In genomic region chr14:105732221-105733012, GRCm38 (mm10) we compare ENCODE assay signal across 8 mouse cellular contexts.
DNase-seq lines count a peak whose midpoint lies in the region; ATAC-seq and TF ChIP-seq lines count a peak whose summit lies in the region.

No protein-coding gene starts in this region.

- no peak for TF ChIP-seq EP300 in MEL (IDR thresholded peaks at IDR 0.05; ENCODE audit: low read depth in 1 of 2, low read length in 2 of 2)

- peaks cover 0 to 6% of the 10 kb centered on the region in 2 experiments; a peak in 2 of 4 replicates for H3K4me1 ChIP-seq in MEL (ENCODE audit: control insufficient read depth in 1 of 2, insufficient read depth in 2 of 2, low read length in 2 of 2)
- peaks cover 29% of the 10 kb centered on the region for H3K4me1 ChIP-seq in forebrain, postnatal 0 days (ENCODE audit: insufficient read depth)
- peaks cover 13% of the 10 kb centered on the region for H3K4me1 ChIP-seq in lung, embryonic 14.5 days (ENCODE audit: insufficient read depth)
- peaks cover 8% of the 10 kb centered on the region for H3K4me1 ChIP-seq in olfactory bulb, adult 2 months (ENCODE audit: control insufficient read depth, insufficient read depth, low read length)

- H3K27me3 ChIP-seq in MEL (ENCODE audit: control insufficient read depth in 1 of 2, insufficient read depth in 2 of 2, low read length in 2 of 2), result no peaks in the 10 kb centered on the region
- no peaks in the 10 kb centered on the region for H3K27me3 ChIP-seq in forebrain, postnatal 0 days (ENCODE audit: insufficient read depth, low read length)
- no peaks in the 10 kb centered on the region for H3K27me3 ChIP-seq in lung, embryonic 14.5 days (ENCODE audit: insufficient read depth, low read length)

- peak overlapping the region; percentile 32 for H3K9ac ChIP-seq in MEL (ENCODE audit: control insufficient read depth, low read depth, low read length, poor library complexity, severe bottlenecking)
- H3K9ac ChIP-seq in forebrain, postnatal 0 days, result peak overlapping the region; percentile 45; the same call in 1 of the 2 replicates
- H3K9ac ChIP-seq in lung, embryonic 14.5 days, result peak overlapping the region; percentile 48

- TF ChIP-seq POLR2A in MEL (IDR thresholded peaks at IDR 0.05; ENCODE audit: control insufficient read depth in 1 of 2, insufficient read depth in 1 of 2, low read depth in 1 of 2, low read length in 2 of 2, poor library complexity in 1 of 2), result no peak
- 0 out of 2 replicates have a peak, but pooled peaks have one; percentile 18 for TF ChIP-seq POLR2A in olfactory bulb, adult 2 months (IDR thresholded peaks at IDR 0.05; ENCODE audit: insufficient read depth, low read depth, low read length)

- peak; percentile 19 for DNase-seq in MEL (ENCODE audit: low read depth, low spot score)
- DNase-seq in cerebellum, adult 11-12 months, result peak; percentile 89
- peak; percentile 81 for DNase-seq in forebrain, postnatal 0 days
- peak; percentile 66 to 79 for DNase-seq in heart, postnatal 36 days
- peak; percentile 77 to 86 for DNase-seq in layer of hippocampus, adult 8-10 months (ENCODE audit: low spot score in 2 of 2)
- peak; percentile 94 for DNase-seq in lung, embryonic 14.5 days
- DNase-seq in thymus, postnatal 14 days, result peak; percentile 69

- no peaks in the 10 kb centered on the region for H3K79me2 ChIP-seq in MEL (ENCODE audit: control insufficient read depth, insufficient read depth, low read length, poor library complexity)

- H3K36me3 ChIP-seq in MEL (ENCODE audit: control insufficient read depth in 1 of 2, insufficient read depth in 2 of 2, low read length in 2 of 2), result peaks cover 0 to 2% of the 10 kb centered on the region in 2 experiments; a peak in 1 of 4 replicates
- H3K36me3 ChIP-seq in forebrain, postnatal 0 days (ENCODE audit: insufficient read depth), result no peaks in the 10 kb centered on the region
- no peaks in the 10 kb centered on the region for H3K36me3 ChIP-seq in lung, embryonic 14.5 days (ENCODE audit: insufficient read depth)

- peak; percentile 93 for ATAC-seq in forebrain, postnatal 0 days
- peak; percentile 98 for ATAC-seq in lung, embryonic 14.5 days (ENCODE audit: insufficient read depth)

- intact Hi-C loops in heart, postnatal 36 days (cut with DNase I), result loop anchor here (1.0 to 10.0 kb wide), 5 partner anchors 166 to 558 kb away; partner anchors contain the start of gene Rbm26

- H3K4me2 ChIP-seq in forebrain, postnatal 0 days (ENCODE audit: low read depth), result peak overlapping the region; percentile 57
- peak overlapping the region; percentile 69 for H3K4me2 ChIP-seq in lung, embryonic 14.5 days

- H3K4me3 ChIP-seq in MEL (ENCODE audit: control insufficient read depth in 1 of 2, insufficient read depth in 1 of 2, low read depth in 2 of 2, low read length in 2 of 2), result peak overlapping the region; percentile 48 to 51
- peak overlapping the region; percentile 33 for H3K4me3 ChIP-seq in forebrain, postnatal 0 days (ENCODE audit: low read depth, low read length)
- H3K4me3 ChIP-seq in lung, embryonic 14.5 days (ENCODE audit: low read depth, low read length), result peak overlapping the region; percentile 33
- peak overlapping the region; percentile 42 for H3K4me3 ChIP-seq in olfactory bulb, adult 2 months (ENCODE audit: insufficient read depth, low read depth, low read length)

- WGBS in forebrain, postnatal 0 days, result 2% methylated on average over 13 of the region's 13 CpGs
- WGBS in lung, embryonic 14.5 days, result 0% methylated on average over 13 of the region's 13 CpGs
- WGBS in olfactory bulb, adult 2 months, result 3% methylated on average over 13 of the region's 13 CpGs

- TF ChIP-seq CTCF in MEL (IDR thresholded peaks at IDR 0.05 in 2 of 3, conservative IDR thresholded peaks at IDR 0.05 in 1 of 3; ENCODE audit: control insufficient read depth in 1 of 3, insufficient read depth in 1 of 3, low read depth in 2 of 3, low read length in 3 of 3, poor library complexity in 1 of 3, severe bottlenecking in 1 of 3), result no peak
- TF ChIP-seq CTCF in forebrain, postnatal 0 days (IDR thresholded peaks at IDR 0.05; ENCODE audit: low read depth), result peak; percentile 55
- peak; percentile 42 for TF ChIP-seq CTCF in lung, embryonic 14.5 days (IDR thresholded peaks at IDR 0.05; ENCODE audit: low read depth)
- TF ChIP-seq CTCF in olfactory bulb, adult 2 months (IDR thresholded peaks at IDR 0.05; ENCODE audit: insufficient read depth, low read depth, low read length), result no peak

- H3K27ac ChIP-seq in MEL (ENCODE audit: control insufficient read depth, low read depth, low read length), result peak overlapping the region; percentile 29; the same call in 1 of the 2 replicates
- H3K27ac ChIP-seq in forebrain, postnatal 0 days (ENCODE audit: low read depth, low read length), result peak overlapping the region; percentile 83
- H3K27ac ChIP-seq in lung, embryonic 14.5 days (ENCODE audit: low read depth), result peak overlapping the region; percentile 95
- H3K27ac ChIP-seq in olfactory bulb, adult 2 months (ENCODE audit: insufficient read depth, low read depth, low read length), result peak overlapping the region; percentile 99

- TF ChIP-seq RAD21 in MEL (IDR thresholded peaks at IDR 0.05; ENCODE audit: low read depth, low read length), result no peak

- no peaks in the 10 kb centered on the region for H3K9me3 ChIP-seq in MEL (replicated peaks; ENCODE audit: insufficient read depth, low read length)
- no peaks in the 10 kb centered on the region for H3K9me3 ChIP-seq in forebrain, postnatal 0 days (ENCODE audit: low read length)
- no peaks in the 10 kb centered on the region for H3K9me3 ChIP-seq in lung, embryonic 14.5 days (ENCODE audit: low read depth, low read length)

TF ChIP-seq in MEL, 35 proteins besides CTCF, POLR2A, EP300 and RAD21:
- TF ChIP-seq ZC3H11A (IDR thresholded peaks at IDR 0.05; ENCODE audit: low read depth, low read length) (no peak), SIN3A (IDR thresholded peaks at IDR 0.05; ENCODE audit: low read length) (0 out of 2 replicates have a peak, but pooled peaks have one; percentile 6)

Comparison
In these comparisons a context has a peak if more than half of its experiments do, and no peak if none do; other contexts are left out.
1. Peak in every context shown above with its lines: DNase-seq, ATAC-seq, H3K4me3 ChIP-seq and H3K27ac ChIP-seq.
2. DNase-seq: peak in every context shown above with its lines; median percentile 94 in lung, embryonic 14.5 days; 89 in cerebellum, adult 11-12 months; 82 in layer of hippocampus, adult 8-10 months; 81 in forebrain, postnatal 0 days; 72 in heart, postnatal 36 days; 69 in thymus, postnatal 14 days; 19 in MEL.
3. H3K27ac ChIP-seq: peak in every context shown above with its lines; median percentile 99 in olfactory bulb, adult 2 months; 95 in lung, embryonic 14.5 days; 83 in forebrain, postnatal 0 days; 29 in MEL.
4. CTCF ChIP-seq: peak in forebrain, postnatal 0 days (single experiment) and lung, embryonic 14.5 days (single experiment); none in MEL (0 of 3) and olfactory bulb, adult 2 months (single experiment).